Mouse (Mus musculus): ENCODE measurements around the gene Olfr796. TPM values are rescaled to one million over a fixed set of nuclear protein-coding genes. Genes with fewer than 3 reads are reported as not detected.

Olfr796 gene
- not detected for total RNA-seq (2023)

GRCm38 (mm10) chr10:129612470-129612869 is at the start of gene Olfr796:
Gene Olfr796 (minus strand): TSS chr10:129612570.

GRCm38 (mm10) chr10:129657394-129657793 is 45.0 kb upstream of the Olfr796 start, which contains the start of gene Olfr800:
Gene Olfr800 (plus strand): TSS chr10:129657694.

GRCm38 (mm10) chr10:129637184-129637583 is 24.8 kb upstream of the Olfr796 start, which contains the start of gene Olfr799:
Gene Olfr799 (plus strand): TSS chr10:129637484.

GRCm38 (mm10) chr10:129627834-129628233 is 15.5 kb upstream of the Olfr796 start, which contains the start of gene Olfr798:
Gene Olfr798 (minus strand): TSS chr10:129627934.

GRCm38 (mm10) chr10:129567355-129567754 is 45.0 kb downstream of the Olfr796 start, which contains the start of gene Olfr794:
Gene Olfr794 (plus strand): TSS chr10:129567655.

Other genes starting within 250 kb of the Olfr796 start
- gene Olfr784, start 228.5 kb downstream of the Olfr796 start, total RNA-seq (2023): under 1 TPM in 1 of 2 experiments, not detected in 1; 0.18 TPM
- gene Olfr785, start 207.1 kb downstream of the Olfr796 start, total RNA-seq (2023): not detected
- gene Olfr786, start 185.3 kb downstream of the Olfr796 start, total RNA-seq (2023): not detected
- not detected for gene Olfr787, start 150.7 kb downstream of the Olfr796 start, total RNA-seq (2023)
- not detected for gene Olfr788, start 141.6 kb downstream of the Olfr796 start, total RNA-seq (2023)
- not detected for gene Olfr789, start 127.8 kb downstream of the Olfr796 start, total RNA-seq (2023)
- not detected for gene Olfr790, start 114.1 kb downstream of the Olfr796 start, total RNA-seq (2023)
- gene Olfr791, start 90.8 kb downstream of the Olfr796 start, total RNA-seq (2023): not detected
- gene Olfr792, start 73.4 kb downstream of the Olfr796 start, total RNA-seq (2023): not detected
- gene Olfr794, start 44.9 kb downstream of the Olfr796 start, total RNA-seq (2023): not detected
- not detected for gene Olfr798, start 15.4 kb upstream of the Olfr796 start, total RNA-seq (2023)
- not detected for gene Olfr799, start 24.9 kb upstream of the Olfr796 start, total RNA-seq (2023)
- gene Olfr800, start 45.1 kb upstream of the Olfr796 start, total RNA-seq (2023): not detected
- gene Olfr801, start 61.3 kb upstream of the Olfr796 start, total RNA-seq (2023): not detected
- not detected for gene Olfr802, start 75.6 kb upstream of the Olfr796 start, total RNA-seq (2023)
- gene Olfr803, start 81.7 kb upstream of the Olfr796 start, total RNA-seq (2023): not detected
- gene Olfr804, start 90.6 kb upstream of the Olfr796 start, total RNA-seq (2023): not detected
- not detected for gene Olfr805, start 116.8 kb upstream of the Olfr796 start, total RNA-seq (2023)
- gene Olfr806, start 129.4 kb upstream of the Olfr796 start, total RNA-seq (2023): not detected
- gene Olfr807, start 145.2 kb upstream of the Olfr796 start, total RNA-seq (2023): not detected
- not detected for gene Olfr808, start 152.9 kb upstream of the Olfr796 start, total RNA-seq (2023)
- not detected for gene Olfr809, start 162.1 kb upstream of the Olfr796 start, total RNA-seq (2023)
- not detected for gene Olfr810, start 182.3 kb upstream of the Olfr796 start, total RNA-seq (2023)
- not detected for gene Olfr811, start 191.8 kb upstream of the Olfr796 start, total RNA-seq (2023)
- not detected for gene Olfr812, start 233.5 kb upstream of the Olfr796 start, total RNA-seq (2023)
- not detected for gene Olfr813, start 242.8 kb upstream of the Olfr796 start, total RNA-seq (2023)

Measured in T-cell, adult 66 days (primary cell).